Comparison of ENCODE assay signal across 8 mouse cellular contexts in genomic region chr16:30653806-30654205, GRCm38 (mm10). TPM values are rescaled to one million over a fixed set of nuclear protein-coding genes. Genes with fewer than 3 reads are reported as not detected.
DNase-seq lines count a peak whose midpoint lies in the region; ATAC-seq lines count a peak whose summit lies in the region.

No protein-coding gene starts in this region.

- intact Hi-C loops in heart, postnatal 36 days (cut with DNase I): loop anchor here (2.0 to 5.0 kb wide), 2 partner anchors 51 to 83 kb away; no protein-coding TSS in a partner anchor

- DNase-seq in kidney, adult 18-20 months: peak; percentile 19
- DNase-seq in kidney, adult 11 months: no peak
- peak; percentile 79 for DNase-seq in adipocyte (ENCODE audit: low spot score)
- DNase-seq in cerebellum, postnatal 14 days: peak; percentile 82 to 89
- peak; percentile 79 to 80 for DNase-seq in heart, postnatal 36 days
- peak; percentile 72 for DNase-seq in right cerebral cortex, postnatal 4 days

- no peak for ATAC-seq in CD4-positive, CD25-positive, alpha-beta regulatory T cell, adult 4 months
- no peak for ATAC-seq in granulocyte monocyte progenitor cell, adult 5-6 weeks (replicated peaks; ENCODE audit: poor library complexity, severe bottlenecking)

RNA-seq across cellular contexts. Expression of gene Fam43a, which starts 54.3 kb away (rescaled TPM):
- 10 to 100 TPM; 27.4 to 31.6 TPM for total RNA-seq in heart, postnatal 36 days (2021)
- under 1 TPM in 1 of 2 experiments, not detected in 1; 0.91 TPM for polyA plus RNA-seq in CD4-positive, CD25-positive, alpha-beta regulatory T cell, adult 4 months (2017; shearing (Covaris generic))
- 7.5 and 9.6 TPM in 2 replicates for total RNA-seq in granulocyte monocyte progenitor cell, adult 5-6 weeks (2014; fragmentation: Nextera tagmentation)
- total RNA-seq in granulocyte monocyte progenitor cell, adult 5-6 weeks (2017): 7.2 and 11.9 TPM in 2 replicates
